Mouse (Mus musculus): ENCODE results near the gene Tmem82. TPM values are rescaled to one million over a fixed set of nuclear protein-coding genes. Genes with fewer than 3 reads are reported as not detected.

The Tmem82 gene
- polyA plus RNA-seq, 1 experiment from 2014 or later: 0.52 TPM

GRCm38 (mm10) chr4:141599251-141600141, 18.9 kb downstream of the Tmem82 start:
- no peaks in the 10 kb centered on the region for H3K9me3 ChIP-seq (ENCODE audit: control insufficient read depth, low read length)
- H3K4me2 ChIP-seq (replicated peaks; ENCODE audit: low read depth, low read length): peak overlapping the region; percentile 84
- peak; percentile 58 for ATAC-seq (ENCODE audit: low FRiP score)
- H3K4me3 ChIP-seq (ENCODE audit: low read depth, low read length): peak overlapping the region; percentile 44
- peaks cover 10% of the 10 kb centered on the region; the same call in 1 of the 2 replicates for H3K4me1 ChIP-seq (replicated peaks; ENCODE audit: control insufficient read depth, insufficient read depth, low read length)
- peaks cover 5% of the 10 kb centered on the region; the same call in 1 of the 2 replicates for H3K27me3 ChIP-seq (ENCODE audit: control insufficient read depth, insufficient read depth, low read length)
- no peaks in the 10 kb centered on the region for H3K36me3 ChIP-seq (ENCODE audit: control insufficient read depth, insufficient read depth, low read length)
- H3K27ac ChIP-seq (ENCODE audit: low read depth, low read length): peak overlapping the region; percentile 42; the same call in 1 of the 2 replicates
- peak overlapping the region; percentile 58 for H3K9ac ChIP-seq (ENCODE audit: low read depth, low read length)
- peak; percentile 62 for DNase-seq (ENCODE audit: low spot score)
- WGBS: 2% methylated on average over 25 of the region's 57 CpGs

GRCm38 (mm10) chr4:141598894-141599250, 19.6 kb downstream of the Tmem82 start:
- no peak for DNase-seq (ENCODE audit: low spot score)
- peak overlapping the region; percentile 44 for H3K4me3 ChIP-seq (ENCODE audit: low read depth, low read length)
- peaks cover 10% of the 10 kb centered on the region; the same call in 1 of the 2 replicates for H3K4me1 ChIP-seq (replicated peaks; ENCODE audit: control insufficient read depth, insufficient read depth, low read length)
- H3K36me3 ChIP-seq (ENCODE audit: control insufficient read depth, insufficient read depth, low read length): no peaks in the 10 kb centered on the region
- H3K9me3 ChIP-seq (ENCODE audit: control insufficient read depth, low read length): no peaks in the 10 kb centered on the region
- peak overlapping the region; percentile 58 for H3K9ac ChIP-seq (ENCODE audit: low read depth, low read length)
- peak overlapping the region; percentile 84 for H3K4me2 ChIP-seq (replicated peaks; ENCODE audit: low read depth, low read length)
- H3K27ac ChIP-seq (ENCODE audit: low read depth, low read length): peak overlapping the region; percentile 42; the same call in 1 of the 2 replicates
- WGBS: under 1% methylated on average over 9 of the region's 9 CpGs
- peaks cover 5% of the 10 kb centered on the region; the same call in 1 of the 2 replicates for H3K27me3 ChIP-seq (ENCODE audit: control insufficient read depth, insufficient read depth, low read length)
- ATAC-seq (ENCODE audit: low FRiP score): peak; percentile 38; the same call in 1 of the 2 replicates

- Histone ChIP-seq H3K36me3 (ENCODE audit: control insufficient read depth, insufficient read depth, low read length) (no peaks in the 10 kb centered on the region), H3K9ac (ENCODE audit: low read depth, low read length) (peak overlapping the region; percentile 58), H3K9me3 (ENCODE audit: control insufficient read depth, low read length) (no peaks in the 10 kb centered on the region), H3K4me2 (replicated peaks; ENCODE audit: low read depth, low read length) (peak overlapping the region; percentile 84), H3K27ac (ENCODE audit: low read depth, low read length) (no peak overlapping the region), H3K4me1 (replicated peaks; ENCODE audit: control insufficient read depth, insufficient read depth, low read length) (peaks cover 10% of the 10 kb centered on the region; the same call in 1 of the 2 replicates), H3K4me3 (ENCODE audit: low read depth, low read length) (peak overlapping the region; percentile 44), H3K27me3 (ENCODE audit: control insufficient read depth, insufficient read depth, low read length) (peaks cover 5% of the 10 kb centered on the region; the same call in 1 of the 2 replicates)
- peak; percentile 48 for DNase-seq (ENCODE audit: low spot score)
- under 1% methylated on average over 19 of the region's 19 CpGs for WGBS
- no peak; the same call in 1 of the 2 replicates for ATAC-seq (ENCODE audit: low FRiP score)
Observed at GRCm38 (mm10) chr4:141598199-141598893, 20.1 kb downstream of the Tmem82 start.

- ATAC-seq (ENCODE audit: low FRiP score): no peak
- WGBS: 84% methylated on average over 8 of the region's 8 CpGs
- no peak overlapping the region for H3K4me3 ChIP-seq (ENCODE audit: low read depth, low read length)
Observed at GRCm38 (mm10) chr4:141596700-141597328, 21.6 kb downstream of the Tmem82 start.

GRCm38 (mm10) chr4:141595605-141596268, 22.7 kb downstream of the Tmem82 start:
- 84% methylated on average over 9 of the region's 9 CpGs for WGBS
- no peak overlapping the region for H3K4me2 ChIP-seq (replicated peaks; ENCODE audit: low read depth, low read length)
- peaks cover 5% of the 10 kb centered on the region; the same call in 1 of the 2 replicates for H3K27me3 ChIP-seq (ENCODE audit: control insufficient read depth, insufficient read depth, low read length)
- no peaks in the 10 kb centered on the region for H3K9me3 ChIP-seq (ENCODE audit: control insufficient read depth, low read length)
- H3K27ac ChIP-seq (ENCODE audit: low read depth, low read length): no peak overlapping the region
- no peak overlapping the region for H3K4me3 ChIP-seq (ENCODE audit: low read depth, low read length)
- peaks cover 10% of the 10 kb centered on the region; the same call in 1 of the 2 replicates for H3K4me1 ChIP-seq (replicated peaks; ENCODE audit: control insufficient read depth, insufficient read depth, low read length)
- no peaks in the 10 kb centered on the region for H3K36me3 ChIP-seq (ENCODE audit: control insufficient read depth, insufficient read depth, low read length)
- H3K9ac ChIP-seq (ENCODE audit: low read depth, low read length): no peak overlapping the region
- DNase-seq (ENCODE audit: low spot score): no peak
- ATAC-seq (ENCODE audit: low FRiP score): no peak

More at GRCm38 (mm10) chr4:141596700-141597328, 21.6 kb downstream of the Tmem82 start:
- Histone ChIP-seq H3K36me3 (ENCODE audit: control insufficient read depth, insufficient read depth, low read length) (no peaks in the 10 kb centered on the region), H3K9me3 (ENCODE audit: control insufficient read depth, low read length) (no peaks in the 10 kb centered on the region), H3K9ac (ENCODE audit: low read depth, low read length) (no peak overlapping the region), H3K27ac (ENCODE audit: low read depth, low read length) (no peak overlapping the region), H3K27me3 (ENCODE audit: control insufficient read depth, insufficient read depth, low read length) (peaks cover 5% of the 10 kb centered on the region; the same call in 1 of the 2 replicates), H3K4me1 (replicated peaks; ENCODE audit: control insufficient read depth, insufficient read depth, low read length) (peaks cover 10% of the 10 kb centered on the region; the same call in 1 of the 2 replicates), H3K4me2 (replicated peaks; ENCODE audit: low read depth, low read length) (no peak overlapping the region)
- DNase-seq (ENCODE audit: low spot score): no peak

GRCm38 (mm10) chr4:141595138-141595537, 23.3 kb downstream of the Tmem82 start:
- WGBS: 97% methylated on average over 11 of the region's 11 CpGs

GRCm38 (mm10) chr4:141591547-141591946, 26.9 kb downstream of the Tmem82 start:
- Histone ChIP-seq H3K9ac (ENCODE audit: low read depth, low read length) (no peak overlapping the region), H3K4me3 (ENCODE audit: low read depth, low read length) (no peak overlapping the region), H3K4me2 (replicated peaks; ENCODE audit: low read depth, low read length) (no peak overlapping the region), H3K36me3 (ENCODE audit: control insufficient read depth, insufficient read depth, low read length) (no peaks in the 10 kb centered on the region), H3K27ac (ENCODE audit: low read depth, low read length) (no peak overlapping the region), H3K9me3 (ENCODE audit: control insufficient read depth, low read length) (no peaks in the 10 kb centered on the region), H3K4me1 (replicated peaks; ENCODE audit: control insufficient read depth, insufficient read depth, low read length) (no peaks in the 10 kb centered on the region), H3K27me3 (ENCODE audit: control insufficient read depth, insufficient read depth, low read length) (no peaks in the 10 kb centered on the region)
- 23% methylated on average over 3 of the region's 3 CpGs for WGBS
- DNase-seq (ENCODE audit: low spot score) (peak; percentile 47), ATAC-seq (ENCODE audit: low FRiP score) (no peak)

More at GRCm38 (mm10) chr4:141595138-141595537, 23.3 kb downstream of the Tmem82 start:
- peaks cover 5% of the 10 kb centered on the region; the same call in 1 of the 2 replicates for H3K27me3 ChIP-seq (ENCODE audit: control insufficient read depth, insufficient read depth, low read length)
- H3K4me2 ChIP-seq (replicated peaks; ENCODE audit: low read depth, low read length): no peak overlapping the region
- H3K9me3 ChIP-seq (ENCODE audit: control insufficient read depth, low read length): no peaks in the 10 kb centered on the region
- H3K4me3 ChIP-seq (ENCODE audit: low read depth, low read length): no peak overlapping the region
- no peaks in the 10 kb centered on the region for H3K36me3 ChIP-seq (ENCODE audit: control insufficient read depth, insufficient read depth, low read length)
- H3K9ac ChIP-seq (ENCODE audit: low read depth, low read length): no peak overlapping the region
- peaks cover 7% of the 10 kb centered on the region; the same call in 1 of the 2 replicates for H3K4me1 ChIP-seq (replicated peaks; ENCODE audit: control insufficient read depth, insufficient read depth, low read length)
- no peak for ATAC-seq (ENCODE audit: low FRiP score)
- no peak for DNase-seq (ENCODE audit: low spot score)
- no peak overlapping the region for H3K27ac ChIP-seq (ENCODE audit: low read depth, low read length)

GRCm38 (mm10) chr4:141583919-141584318, 34.5 kb downstream of the Tmem82 start:
- Histone ChIP-seq H3K27me3 (ENCODE audit: control insufficient read depth, insufficient read depth, low read length) (no peaks in the 10 kb centered on the region), H3K36me3 (ENCODE audit: control insufficient read depth, insufficient read depth, low read length) (no peaks in the 10 kb centered on the region), H3K9me3 (ENCODE audit: control insufficient read depth, low read length) (no peaks in the 10 kb centered on the region), H3K4me3 (ENCODE audit: low read depth, low read length) (no peak overlapping the region), H3K4me1 (replicated peaks; ENCODE audit: control insufficient read depth, insufficient read depth, low read length) (no peaks in the 10 kb centered on the region), H3K4me2 (replicated peaks; ENCODE audit: low read depth, low read length) (no peak overlapping the region), H3K27ac (ENCODE audit: low read depth, low read length) (no peak overlapping the region), H3K9ac (ENCODE audit: low read depth, low read length) (no peak overlapping the region)
- WGBS: 96% methylated on average over 8 of the region's 8 CpGs
- ATAC-seq (ENCODE audit: low FRiP score): no peak
- no peak for DNase-seq (ENCODE audit: low spot score)

All from hindbrain, embryonic 11.5 days (tissue).